Mouse (Mus musculus): Measurements from ENCODE around the gene Dntt. TPM values are rescaled to one million over a fixed set of nuclear protein-coding genes. Genes with fewer than 3 reads are reported as not detected.

The Dntt gene
- polyA plus RNA-seq, 1 experiment from 2014 or later: not detected

GRCm38 (mm10) chr19:41076906-41077305 lies 47.8 kb downstream of the Dntt start, which contains the start of gene Opalin:
TSS of gene Opalin (minus strand) at chr19:41077113.
- Histone ChIP-seq H3K4me3 (ENCODE audit: low read length) (no peak within 1 kb of the TSS), H3K4me1 (ENCODE audit: control insufficient read depth, insufficient read depth, low read length) (no peaks in the 10 kb centered on the region), H3K9ac (ENCODE audit: low read depth, low read length) (no peak within 1 kb of the TSS), H3K36me3 (ENCODE audit: control insufficient read depth, insufficient read depth, low read length) (no peaks in the 10 kb centered on the region), H3K27ac (ENCODE audit: low read length) (no peak within 1 kb of the TSS), H3K4me2 (ENCODE audit: low read depth, low read length) (no peak within 1 kb of the TSS), H3K27me3 (replicated peaks; ENCODE audit: control insufficient read depth, insufficient read depth, low read length) (no peaks in the 10 kb centered on the region), H3K9me3 (ENCODE audit: control insufficient read depth, low read length) (no peaks in the 10 kb centered on the region)
- WGBS: 72% methylated on average over 3 of the region's 3 CpGs
- no peak for ATAC-seq

GRCm38 (mm10) chr19:41081589-41081988 lies 52.5 kb downstream of the Dntt start:
- ATAC-seq: no peak
- H3K4me3 ChIP-seq (ENCODE audit: low read length): no peak overlapping the region
- WGBS: 72% methylated on average over 3 of the region's 3 CpGs

GRCm38 (mm10) chr19:41083646-41084045 lies 54.6 kb downstream of the Dntt start:
- 86% methylated on average over 14 of the region's 14 CpGs for WGBS
- no peak overlapping the region for H3K4me3 ChIP-seq (ENCODE audit: low read length)
- no peaks in the 10 kb centered on the region; the same call in 1 of the 2 replicates for H3K27me3 ChIP-seq (replicated peaks; ENCODE audit: control insufficient read depth, insufficient read depth, low read length)
- no peaks in the 10 kb centered on the region for H3K36me3 ChIP-seq (ENCODE audit: control insufficient read depth, insufficient read depth, low read length)
- no peak overlapping the region for H3K9ac ChIP-seq (ENCODE audit: low read depth, low read length)
- no peak for ATAC-seq
- H3K27ac ChIP-seq (ENCODE audit: low read length): no peak overlapping the region
- H3K9me3 ChIP-seq (ENCODE audit: control insufficient read depth, low read length): no peaks in the 10 kb centered on the region
- H3K4me1 ChIP-seq (ENCODE audit: control insufficient read depth, insufficient read depth, low read length): no peaks in the 10 kb centered on the region
- H3K4me2 ChIP-seq (ENCODE audit: low read depth, low read length): no peak overlapping the region

More at GRCm38 (mm10) chr19:41081589-41081988, 52.5 kb downstream of the Dntt start:
- Histone ChIP-seq H3K27me3 (replicated peaks; ENCODE audit: control insufficient read depth, insufficient read depth, low read length) (no peaks in the 10 kb centered on the region), H3K27ac (ENCODE audit: low read length) (no peak overlapping the region), H3K36me3 (ENCODE audit: control insufficient read depth, insufficient read depth, low read length) (no peaks in the 10 kb centered on the region), H3K9ac (ENCODE audit: low read depth, low read length) (no peak overlapping the region), H3K9me3 (ENCODE audit: control insufficient read depth, low read length) (no peaks in the 10 kb centered on the region), H3K4me1 (ENCODE audit: control insufficient read depth, insufficient read depth, low read length) (no peaks in the 10 kb centered on the region), H3K4me2 (ENCODE audit: low read depth, low read length) (no peak overlapping the region)

DNA sequence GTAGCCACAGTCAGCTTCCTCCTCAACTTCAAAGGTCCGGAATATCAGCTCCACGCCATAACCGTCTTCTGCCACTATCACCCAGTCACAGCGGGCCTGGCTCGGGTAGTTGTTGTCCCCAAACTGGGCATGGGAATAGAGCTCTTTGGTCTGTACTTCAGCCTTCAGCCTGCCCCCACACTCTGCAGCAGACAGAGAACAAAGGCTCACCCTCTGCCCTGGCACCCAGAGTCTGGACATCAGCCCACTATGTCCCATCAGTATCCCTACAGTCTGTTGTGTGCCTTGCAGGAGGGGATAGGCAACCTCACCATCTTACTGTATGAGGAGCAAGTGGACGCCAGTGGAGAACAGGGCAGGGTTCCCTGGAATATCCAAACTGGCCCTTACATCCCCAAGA lies 57.2 kb downstream of the Dntt start:
- peaks cover 3% of the 10 kb centered on the region; the same call in 1 of the 2 replicates for H3K27me3 ChIP-seq (replicated peaks; ENCODE audit: control insufficient read depth, insufficient read depth, low read length)
- H3K36me3 ChIP-seq (ENCODE audit: control insufficient read depth, insufficient read depth, low read length): no peaks in the 10 kb centered on the region
- H3K4me1 ChIP-seq (ENCODE audit: control insufficient read depth, insufficient read depth, low read length): no peaks in the 10 kb centered on the region
- no peak overlapping the region for H3K4me3 ChIP-seq (ENCODE audit: low read length)
- H3K27ac ChIP-seq (ENCODE audit: low read length): no peak overlapping the region
- H3K9ac ChIP-seq (ENCODE audit: low read depth, low read length): no peak overlapping the region
- WGBS: 81% methylated on average over 6 of the region's 6 CpGs
- no peak for ATAC-seq
- H3K4me2 ChIP-seq (ENCODE audit: low read depth, low read length): no peak overlapping the region
- H3K9me3 ChIP-seq (ENCODE audit: control insufficient read depth, low read length): no peaks in the 10 kb centered on the region

GRCm38 (mm10) chr19:41086700-41087099 lies 57.6 kb downstream of the Dntt start:
- no peak overlapping the region for H3K27ac ChIP-seq (ENCODE audit: low read length)
- peaks cover 3% of the 10 kb centered on the region; the same call in 1 of the 2 replicates for H3K27me3 ChIP-seq (replicated peaks; ENCODE audit: control insufficient read depth, insufficient read depth, low read length)
- H3K9ac ChIP-seq (ENCODE audit: low read depth, low read length): no peak overlapping the region
- ATAC-seq: peak; percentile 26; the same call in 1 of the 2 replicates
- no peaks in the 10 kb centered on the region for H3K36me3 ChIP-seq (ENCODE audit: control insufficient read depth, insufficient read depth, low read length)
- 0% methylated on average over 2 of the region's 2 CpGs for WGBS
- no peaks in the 10 kb centered on the region for H3K9me3 ChIP-seq (ENCODE audit: control insufficient read depth, low read length)
- H3K4me2 ChIP-seq (ENCODE audit: low read depth, low read length): no peak overlapping the region
- no peak overlapping the region for H3K4me3 ChIP-seq (ENCODE audit: low read length)
- H3K4me1 ChIP-seq (ENCODE audit: control insufficient read depth, insufficient read depth, low read length): no peaks in the 10 kb centered on the region

DNA sequence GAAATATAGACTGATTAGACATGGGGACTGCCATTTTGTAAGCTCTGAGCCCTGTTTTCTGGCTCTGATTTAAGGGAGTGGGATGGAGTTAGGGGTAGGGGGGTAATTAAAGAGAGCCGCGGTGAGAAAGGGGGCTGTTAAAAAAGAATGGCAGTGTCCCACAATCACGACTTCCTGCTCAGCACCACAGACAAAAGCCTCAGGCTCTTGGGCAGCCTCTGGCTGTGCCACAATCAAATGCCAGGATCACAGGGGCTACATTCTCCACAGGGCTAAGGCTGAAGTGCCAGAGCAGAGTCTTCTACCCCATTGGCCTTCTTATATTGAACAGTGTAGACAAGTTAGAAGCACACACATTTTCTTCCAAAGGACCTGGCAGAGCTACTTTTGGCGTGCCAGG lies 58.8 kb downstream of the Dntt start:
- no peak overlapping the region for H3K4me3 ChIP-seq (ENCODE audit: low read length)
- H3K9ac ChIP-seq (ENCODE audit: low read depth, low read length): no peak overlapping the region
- H3K9me3 ChIP-seq (ENCODE audit: control insufficient read depth, low read length): no peaks in the 10 kb centered on the region
- WGBS: 67% methylated on average over 4 of the region's 4 CpGs
- peaks cover 3% of the 10 kb centered on the region; the same call in 1 of the 2 replicates for H3K27me3 ChIP-seq (replicated peaks; ENCODE audit: control insufficient read depth, insufficient read depth, low read length)
- H3K4me2 ChIP-seq (ENCODE audit: low read depth, low read length): no peak overlapping the region
- no peak for ATAC-seq
- no peaks in the 10 kb centered on the region for H3K36me3 ChIP-seq (ENCODE audit: control insufficient read depth, insufficient read depth, low read length)
- H3K4me1 ChIP-seq (ENCODE audit: control insufficient read depth, insufficient read depth, low read length): no peaks in the 10 kb centered on the region
- H3K27ac ChIP-seq (ENCODE audit: low read length): no peak overlapping the region

DNA sequence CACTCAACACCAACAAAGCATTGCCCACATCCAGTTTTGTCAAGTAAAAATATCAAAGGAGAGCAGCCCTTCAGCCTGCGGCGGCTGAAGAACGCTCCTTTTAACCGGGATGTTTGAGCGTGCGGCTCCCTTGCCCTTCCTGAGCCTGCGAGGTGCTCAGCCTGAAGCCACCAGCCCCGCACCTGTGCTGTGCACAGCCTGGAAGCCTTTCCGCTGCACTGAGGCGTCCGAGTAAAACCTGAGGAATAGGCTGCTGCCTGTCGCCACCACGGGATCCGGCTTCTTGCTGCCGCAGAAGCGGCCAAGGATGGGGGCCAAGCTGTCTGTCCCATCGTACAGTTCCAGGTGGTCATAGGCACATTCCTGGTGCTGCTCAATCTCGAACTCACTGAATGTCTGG lies 59.4 kb downstream of the Dntt start:
- H3K4me1 ChIP-seq (ENCODE audit: control insufficient read depth, insufficient read depth, low read length): no peaks in the 10 kb centered on the region
- no peak overlapping the region for H3K4me3 ChIP-seq (ENCODE audit: low read length)
- H3K4me2 ChIP-seq (ENCODE audit: low read depth, low read length): no peak overlapping the region
- peaks cover 3% of the 10 kb centered on the region; the same call in 1 of the 2 replicates for H3K27me3 ChIP-seq (replicated peaks; ENCODE audit: control insufficient read depth, insufficient read depth, low read length)
- no peak overlapping the region for H3K27ac ChIP-seq (ENCODE audit: low read length)
- H3K9me3 ChIP-seq (ENCODE audit: control insufficient read depth, low read length): no peaks in the 10 kb centered on the region
- no peak for ATAC-seq
- H3K9ac ChIP-seq (ENCODE audit: low read depth, low read length): no peak overlapping the region
- 38% methylated on average over 18 of the region's 18 CpGs for WGBS
- H3K36me3 ChIP-seq (ENCODE audit: control insufficient read depth, insufficient read depth, low read length): no peaks in the 10 kb centered on the region

DNA sequence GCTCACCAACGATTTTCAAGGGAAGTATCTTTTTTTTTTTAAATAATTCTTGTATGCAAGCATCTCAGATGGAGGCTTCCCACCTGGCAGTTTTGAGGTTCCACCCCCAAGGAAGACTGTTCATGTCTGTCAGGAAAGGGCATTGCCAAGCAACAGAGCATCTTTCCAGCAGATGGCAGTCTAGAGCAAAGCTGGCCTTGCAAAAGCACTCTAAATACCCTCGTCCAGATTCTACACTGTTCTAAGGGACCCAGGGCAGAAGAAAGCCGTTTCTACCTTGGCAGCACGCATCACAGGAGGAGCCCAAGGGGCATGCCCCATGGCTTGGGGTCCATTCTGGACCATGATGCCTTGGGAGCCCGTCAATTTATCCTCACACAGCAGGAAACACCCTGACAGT lies 60.8 kb downstream of the Dntt start:
- no peak for ATAC-seq
- no peak overlapping the region for H3K27ac ChIP-seq (ENCODE audit: low read length)
- WGBS: 5% methylated on average over 5 of the region's 5 CpGs
- no peak overlapping the region for H3K4me2 ChIP-seq (ENCODE audit: low read depth, low read length)
- no peaks in the 10 kb centered on the region for H3K36me3 ChIP-seq (ENCODE audit: control insufficient read depth, insufficient read depth, low read length)
- H3K4me3 ChIP-seq (ENCODE audit: low read length): no peak overlapping the region
- peaks cover 3% of the 10 kb centered on the region; the same call in 1 of the 2 replicates for H3K27me3 ChIP-seq (replicated peaks; ENCODE audit: control insufficient read depth, insufficient read depth, low read length)
- no peaks in the 10 kb centered on the region for H3K4me1 ChIP-seq (ENCODE audit: control insufficient read depth, insufficient read depth, low read length)
- no peak overlapping the region for H3K9ac ChIP-seq (ENCODE audit: low read depth, low read length)
- no peaks in the 10 kb centered on the region for H3K9me3 ChIP-seq (ENCODE audit: control insufficient read depth, low read length)

GRCm38 (mm10) chr19:41091901-41092300 lies 62.8 kb downstream of the Dntt start:
- ATAC-seq: no peak
- no peak overlapping the region for H3K27ac ChIP-seq (ENCODE audit: low read length)

DNA sequence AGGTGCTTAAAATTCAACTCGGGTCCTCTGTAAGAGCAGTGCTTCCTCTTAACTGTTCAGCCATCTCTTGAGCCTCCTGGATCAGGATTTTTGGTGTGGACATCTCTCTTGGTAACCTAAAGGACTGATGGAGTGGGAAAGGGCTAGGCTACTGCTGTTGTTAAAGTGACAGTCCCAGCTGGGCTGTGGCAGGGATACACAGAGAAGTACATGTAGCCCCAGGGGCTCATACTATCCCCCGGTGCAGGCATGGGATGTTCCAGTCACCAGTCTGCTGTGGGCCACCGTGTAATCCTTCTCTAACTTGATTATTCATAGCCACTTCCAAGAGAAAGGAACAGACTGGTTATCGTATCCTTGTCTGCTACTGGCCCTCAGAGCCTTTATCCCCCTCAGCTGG lies 68.0 kb downstream of the Dntt start:
- Histone ChIP-seq H3K4me3 (ENCODE audit: low read length) (no peak overlapping the region), H3K27ac (ENCODE audit: low read length) (no peak overlapping the region), H3K4me1 (ENCODE audit: control insufficient read depth, insufficient read depth, low read length) (no peaks in the 10 kb centered on the region), H3K27me3 (replicated peaks; ENCODE audit: control insufficient read depth, insufficient read depth, low read length) (no peaks in the 10 kb centered on the region), H3K9ac (ENCODE audit: low read depth, low read length) (no peak overlapping the region), H3K4me2 (ENCODE audit: low read depth, low read length) (no peak overlapping the region), H3K9me3 (ENCODE audit: control insufficient read depth, low read length) (no peaks in the 10 kb centered on the region), H3K36me3 (ENCODE audit: control insufficient read depth, insufficient read depth, low read length) (no peaks in the 10 kb centered on the region)
- no peak for ATAC-seq
- 70% methylated on average over 4 of the region's 4 CpGs for WGBS

More at GRCm38 (mm10) chr19:41091901-41092300, 62.8 kb downstream of the Dntt start:
- no peaks in the 10 kb centered on the region for H3K9me3 ChIP-seq (ENCODE audit: control insufficient read depth, low read length)
- no peaks in the 10 kb centered on the region for H3K36me3 ChIP-seq (ENCODE audit: control insufficient read depth, insufficient read depth, low read length)
- H3K27me3 ChIP-seq (replicated peaks; ENCODE audit: control insufficient read depth, insufficient read depth, low read length): peaks cover 3% of the 10 kb centered on the region; the same call in 1 of the 2 replicates
- H3K4me1 ChIP-seq (ENCODE audit: control insufficient read depth, insufficient read depth, low read length): no peaks in the 10 kb centered on the region
- H3K4me3 ChIP-seq (ENCODE audit: low read length): no peak overlapping the region
- WGBS: 51% methylated on average over 2 of the region's 2 CpGs
- H3K9ac ChIP-seq (ENCODE audit: low read depth, low read length): no peak overlapping the region
- H3K4me2 ChIP-seq (ENCODE audit: low read depth, low read length): no peak overlapping the region
